Mouse (Mus musculus): ENCODE measurements around the gene Tcirg1.

Gene Tcirg1

GRCm38 (mm10) chr19:3926685-3927084, 19.8 kb upstream of the Tcirg1 start:
- DNase-seq (ENCODE audit: low spot score), result no peak

GRCm38 (mm10) chr19:3926279-3926678, 19.3 kb upstream of the Tcirg1 start:
- DNase-seq (ENCODE audit: low spot score), result no peak

- DNase-seq (ENCODE audit: low spot score), result no peak
These were observed 18.9 kb upstream of the Tcirg1 start for GRCm38 (mm10) chr19:3925859-3926258.

- DNase-seq (ENCODE audit: low spot score), result no peak
These were observed 17.9 kb upstream of the Tcirg1 start for GRCm38 (mm10) chr19:3924868-3925267.

- no peak for DNase-seq (ENCODE audit: low spot score)
These were observed 17.3 kb upstream of the Tcirg1 start for GRCm38 (mm10) chr19:3924190-3924589.

- no peak for DNase-seq (ENCODE audit: low spot score)
These were observed 16.7 kb upstream of the Tcirg1 start for GRCm38 (mm10) chr19:3923586-3923985.

GRCm38 (mm10) chr19:3922661-3923371, 15.9 kb upstream of the Tcirg1 start:
- no peak for DNase-seq (ENCODE audit: low spot score)

- DNase-seq (ENCODE audit: low spot score), result no peak
These were observed 13.0 kb upstream of the Tcirg1 start for GRCm38 (mm10) chr19:3919928-3920327.

- DNase-seq (ENCODE audit: low spot score), result no peak
These were observed 9.8 kb upstream of the Tcirg1 start for GRCm38 (mm10) chr19:3916727-3917126.

- DNase-seq (ENCODE audit: low spot score), result no peak
These were observed 7.6 kb upstream of the Tcirg1 start for GRCm38 (mm10) chr19:3914535-3914934.

GRCm38 (mm10) chr19:3913692-3914091, 6.8 kb upstream of the Tcirg1 start:
- no peak for DNase-seq (ENCODE audit: low spot score)

- peak; percentile 98 for DNase-seq (ENCODE audit: low spot score)
These were observed 5.6 kb upstream of the Tcirg1 start, which contains the start of gene Ndufs8 for GRCm38 (mm10) chr19:3912337-3913204. Gene Ndufs8, minus strand, starts transcription at chr19:3912774.

- DNase-seq (ENCODE audit: low spot score), result no peak
These were observed 3.3 kb upstream of the Tcirg1 start for GRCm38 (mm10) chr19:3910206-3910605.

- no peak for DNase-seq (ENCODE audit: low spot score)
These were observed 1.1 kb upstream of the Tcirg1 start for GRCm38 (mm10) chr19:3907876-3908660.

- DNase-seq (ENCODE audit: low spot score), result no peak
These were observed 607 bp downstream of the Tcirg1 start for GRCm38 (mm10) chr19:3906326-3906725.

GRCm38 (mm10) chr19:3905261-3905969, 1.5 kb downstream of the Tcirg1 start:
- no peak for DNase-seq (ENCODE audit: low spot score)

GRCm38 (mm10) chr19:3904363-3904675, 2.6 kb downstream of the Tcirg1 start:
- no peak for DNase-seq (ENCODE audit: low spot score)

- DNase-seq (ENCODE audit: low spot score), result no peak
These were observed 3.1 kb downstream of the Tcirg1 start for GRCm38 (mm10) chr19:3903648-3904362.

- no peak for DNase-seq (ENCODE audit: low spot score)
These were observed 4.0 kb downstream of the Tcirg1 start for GRCm38 (mm10) chr19:3902966-3903365.

- no peak for DNase-seq (ENCODE audit: low spot score)
These were observed 7.3 kb downstream of the Tcirg1 start for GRCm38 (mm10) chr19:3899618-3900017.

- no peak for DNase-seq (ENCODE audit: low spot score)
These were observed 8.0 kb downstream of the Tcirg1 start for GRCm38 (mm10) chr19:3898952-3899351.

All from retina, embryonic 14.5 days (tissue).